Mouse (Mus musculus) kidney, postnatal 0 days (tissue): ENCODE data around the gene Gpbar1. TPM values are rescaled to one million over a fixed set of nuclear protein-coding genes. Genes with fewer than 3 reads are reported as not detected.

ENCODE experiments used
- ATAC-seq: fragments of 200-750 bp; cut with Nextera tagmentation; replicated peaks from 2 replicates; pipeline ENCODE4 v1.8.0; 2017; ENCODE audit warnings: low read depth, moderate number of reproducible peaks, moderate TSS enrichment, moderate library complexity; ENCODE audit not compliant: low FRiP score
- DNase-seq: peaks from one replicate; pipeline ENCODE4 v3.0.0-alpha.2; 2016; ENCODE audit warnings: low spot score
- H3K27ac ChIP-seq: fragments of 300-500 bp; sonication (generic); 2 replicates; pipeline ENCODE4 v1.5.1; 2014; ENCODE audit warnings: mild to moderate bottlenecking
- H3K27me3 ChIP-seq: fragments of 300-500 bp; sonication (generic); 2 replicates; pipeline ENCODE4 v1.6.1; 2014; ENCODE audit warnings: low read length, mixed read lengths; ENCODE audit not compliant: insufficient read depth
- H3K36me3 ChIP-seq: fragments of 300-500 bp; sonication (generic); 2 replicates; pipeline ENCODE4 v1.6.1; 2014; ENCODE audit warnings: low read length, mixed read lengths; ENCODE audit not compliant: insufficient read depth
- H3K4me1 ChIP-seq: fragments of 300-500 bp; sonication (generic); replicated peaks from 2 replicates; pipeline ENCODE4 v1.6.1; 2014; ENCODE audit warnings: antibody characterized with exemption, low read length, mixed read lengths; ENCODE audit not compliant: insufficient read depth
- H3K4me2 ChIP-seq: fragments of 300-500 bp; sonication (generic); 2 replicates; pipeline ENCODE4 v1.6.1; 2014; ENCODE audit warnings: mild to moderate bottlenecking, low read length, moderate library complexity, mixed read lengths
- H3K4me3 ChIP-seq: fragments of 300-500 bp; sonication (generic); replicated peaks from 2 replicates; pipeline ENCODE4 v1.5.1; 2014; ENCODE audit warnings: low read depth, low read length
- H3K9ac ChIP-seq: fragments of 300-500 bp; sonication (generic); 2 replicates; pipeline ENCODE4 v1.6.1; 2014; ENCODE audit warnings: low read depth, low read length
- H3K9me3 ChIP-seq: fragments of 300-500 bp; sonication (generic); replicated peaks from 2 replicates; pipeline ENCODE4 v1.6.1; 2016; ENCODE audit warnings: low read length, inconsistent platforms, mixed read lengths
- CTCF ChIP-seq: IDR thresholded peaks from 2 replicates; pipeline ENCODE4 v1.5.1; 2016; ENCODE audit warnings: antibody characterized with exemption, low read depth, mild to moderate bottlenecking, moderate library complexity
- WGBS: fragments of 180-500 bp; shearing (Covaris S2); extraction: QIAGEN DNeasy Blood & Tissue Kit; methylation state at CpG from one replicate; pipeline ENCODE4 v1.1.7; 2014; 5-methylcytosine and 5-hydroxymethylcytosine counted together
- polyA plus RNA-seq: library from polyadenylated mRNA; unstranded; fragments of >200 nt; fragmentation: Nextera tagmentation; extraction: Ambion mirVana; gene quantifications from 2 replicates; pipeline ENCODE4 v1.2.1, GENCODE M21; 2015

Gene Gpbar1
- polyA plus RNA-seq, 1 experiment from 2014 or later, result 1.0 TPM

DNA sequence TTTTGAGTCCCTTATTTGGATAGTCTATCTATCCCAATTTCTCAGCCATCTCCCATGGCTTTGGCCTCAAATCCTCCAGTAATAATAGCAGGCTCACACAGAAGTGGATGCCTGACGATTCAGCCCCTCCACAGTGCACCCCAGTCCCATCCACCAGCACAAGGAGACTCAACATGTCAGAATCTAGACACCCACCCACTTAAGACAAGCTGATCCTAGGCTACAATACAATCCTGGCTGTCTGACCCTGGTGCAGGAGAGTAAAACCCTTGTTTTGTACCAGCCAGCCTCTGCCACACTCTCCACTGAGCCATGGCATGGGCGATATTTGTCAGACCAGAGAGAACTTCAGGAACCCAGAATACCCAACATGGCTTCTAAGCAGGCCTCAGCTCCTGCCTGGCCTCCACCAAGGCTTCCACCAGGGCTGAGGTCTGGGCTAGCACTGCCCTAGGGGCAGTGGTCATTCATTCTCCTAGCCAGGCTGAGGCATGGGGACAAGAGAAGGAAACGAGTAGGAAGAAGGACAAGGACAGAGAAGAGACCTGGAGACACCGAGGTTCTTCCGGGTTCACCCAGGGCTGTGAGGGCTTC is 19.9 kb downstream of the Gpbar1 start:
- TF ChIP-seq CTCF, result no peak
- no peak overlapping the region for H3K9ac ChIP-seq
- H3K4me1 ChIP-seq, result peaks cover 57% of the 10 kb centered on the region
- no peaks in the 10 kb centered on the region for H3K27me3 ChIP-seq
- H3K4me2 ChIP-seq, result no peak overlapping the region
- no peaks in the 10 kb centered on the region for H3K36me3 ChIP-seq
- H3K4me3 ChIP-seq, result no peak overlapping the region
- H3K27ac ChIP-seq, result peak overlapping the region; percentile 92
- no peak for ATAC-seq
- H3K9me3 ChIP-seq, result no peaks in the 10 kb centered on the region
- 82% methylated on average over 5 of the region's 5 CpGs for WGBS
- no peak for DNase-seq

DNA sequence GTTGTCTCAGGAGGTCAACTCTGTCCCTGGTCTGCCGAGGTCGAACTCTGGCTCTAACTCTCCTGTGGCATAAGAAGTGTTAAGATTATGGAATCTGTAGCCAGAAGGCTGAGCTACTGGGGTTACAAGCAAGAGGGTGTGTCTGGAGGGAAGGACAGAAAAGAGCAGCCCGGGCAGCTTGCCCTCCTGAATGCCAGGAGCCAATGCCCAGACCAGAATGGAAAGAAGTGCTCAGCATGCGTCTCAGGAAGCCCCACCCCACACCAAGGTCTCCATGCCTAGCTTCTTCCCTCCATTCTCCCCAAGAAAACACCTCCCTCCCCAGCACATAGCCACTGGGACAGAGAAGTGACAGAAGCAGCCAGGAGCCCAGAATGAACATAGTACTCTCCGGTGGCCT is 20.6 kb downstream of the Gpbar1 start:
- ATAC-seq, result no peak
- no peak overlapping the region for H3K4me3 ChIP-seq
- no peaks in the 10 kb centered on the region for H3K36me3 ChIP-seq
- H3K27ac ChIP-seq, result 0 out of 2 replicates have a peak overlapping the region, but pooled peaks have one; percentile 13
- no peaks in the 10 kb centered on the region for H3K27me3 ChIP-seq
- WGBS, result 53% methylated on average over 5 of the region's 5 CpGs
- no peak for TF ChIP-seq CTCF
- no peak overlapping the region for H3K4me2 ChIP-seq
- H3K4me1 ChIP-seq, result peaks cover 61% of the 10 kb centered on the region
- H3K9ac ChIP-seq, result no peak overlapping the region
- H3K9me3 ChIP-seq, result no peaks in the 10 kb centered on the region
- no peak for DNase-seq

DNA sequence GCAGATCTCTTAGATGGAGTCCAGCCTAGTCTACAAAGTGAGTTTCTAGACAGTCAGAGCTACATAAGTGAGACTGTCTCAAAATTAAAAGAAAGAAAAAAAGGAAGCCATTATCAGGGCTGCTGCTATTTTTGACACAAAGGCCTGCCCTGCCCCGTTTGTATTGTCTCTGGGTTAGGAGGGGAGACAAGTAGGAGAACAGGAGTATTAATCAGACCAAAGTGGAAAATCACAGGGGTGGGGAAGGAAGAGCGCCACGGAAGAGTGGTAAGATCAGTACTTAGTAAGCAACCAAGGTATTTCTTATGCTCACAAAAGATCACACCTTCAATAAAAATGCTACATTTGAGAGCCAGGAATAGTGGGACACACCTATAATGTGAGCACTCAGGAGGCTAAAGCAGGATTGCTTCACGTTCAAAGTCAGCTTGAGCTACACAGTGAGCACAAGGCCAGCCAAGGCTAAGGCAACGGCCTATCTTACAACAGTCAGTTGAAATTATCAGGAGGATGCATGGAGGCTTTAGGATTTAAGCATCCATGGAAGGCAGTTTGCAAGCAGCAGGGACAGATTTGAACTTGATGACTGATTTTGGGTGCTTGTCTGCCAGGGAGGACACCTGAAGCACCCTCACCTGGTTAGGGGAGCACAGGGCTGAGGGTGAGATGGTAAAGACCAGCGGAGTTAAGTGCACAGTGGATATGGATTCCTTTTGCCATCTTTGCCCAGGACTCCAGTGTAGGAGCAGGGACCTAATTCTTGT is 22.2 kb downstream of the Gpbar1 start:
- no peak overlapping the region for H3K9ac ChIP-seq
- H3K4me2 ChIP-seq, result no peak overlapping the region
- ATAC-seq, result no peak
- no peaks in the 10 kb centered on the region for H3K9me3 ChIP-seq
- no peaks in the 10 kb centered on the region for H3K36me3 ChIP-seq
- TF ChIP-seq CTCF, result no peak
- no peak overlapping the region for H3K27ac ChIP-seq
- H3K27me3 ChIP-seq, result no peaks in the 10 kb centered on the region
- H3K4me1 ChIP-seq, result peaks cover 52% of the 10 kb centered on the region
- no peak overlapping the region for H3K4me3 ChIP-seq
- 79% methylated on average over 6 of the region's 6 CpGs for WGBS
- no peak for DNase-seq

DNA sequence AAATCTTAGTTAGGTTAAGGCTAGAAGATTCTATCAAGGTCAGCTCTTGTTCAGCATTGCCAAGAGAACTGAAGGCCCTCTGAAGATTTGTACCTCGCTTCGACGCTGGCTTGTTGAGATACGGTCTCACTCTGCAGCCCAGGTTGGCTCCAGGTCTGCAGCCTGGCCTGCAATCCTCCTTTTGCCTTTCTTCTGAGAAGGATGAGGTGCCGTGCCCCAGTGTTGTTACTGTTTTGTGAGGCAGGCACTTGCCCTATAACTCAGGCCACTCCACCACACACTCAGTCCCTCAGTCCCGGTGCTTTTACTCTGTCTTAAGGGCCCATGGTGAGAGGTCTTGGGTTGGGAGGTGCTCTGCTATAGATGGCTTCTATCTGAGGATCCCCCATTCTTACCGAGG is 23.9 kb downstream of the Gpbar1 start:
- no peak for TF ChIP-seq CTCF
- no peaks in the 10 kb centered on the region for H3K36me3 ChIP-seq
- no peak overlapping the region for H3K27ac ChIP-seq
- H3K27me3 ChIP-seq, result no peaks in the 10 kb centered on the region
- 67% methylated on average over 7 of the region's 7 CpGs for WGBS
- no peak overlapping the region for H3K9ac ChIP-seq
- H3K4me1 ChIP-seq, result peaks cover 35% of the 10 kb centered on the region
- ATAC-seq, result no peak
- H3K4me2 ChIP-seq, result peak overlapping the region; percentile 94; the same call in 1 of the 2 replicates
- H3K4me3 ChIP-seq, result no peak overlapping the region
- DNase-seq, result no peak
- no peaks in the 10 kb centered on the region for H3K9me3 ChIP-seq

DNA sequence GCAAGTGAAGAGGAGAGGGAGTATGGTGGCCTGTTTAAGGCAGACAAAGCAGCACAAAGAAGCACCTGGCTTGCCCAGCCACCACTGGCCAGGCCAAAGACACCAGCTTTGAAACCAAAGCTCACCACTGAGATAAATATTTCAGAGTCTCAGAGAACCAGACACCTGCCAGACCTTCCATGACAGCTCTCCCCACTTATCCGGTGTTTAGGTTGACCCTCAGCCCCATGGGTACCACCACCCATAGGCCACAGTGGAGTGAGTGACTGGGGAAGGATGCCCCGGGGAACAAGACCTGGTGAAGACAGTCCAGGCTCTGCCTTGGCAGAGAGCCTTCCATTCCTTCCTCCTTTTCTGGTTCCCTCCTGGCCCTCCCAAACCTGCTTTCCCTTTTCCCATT is 24.5 kb downstream of the Gpbar1 start:
- H3K9ac ChIP-seq, result no peak overlapping the region

DNA sequence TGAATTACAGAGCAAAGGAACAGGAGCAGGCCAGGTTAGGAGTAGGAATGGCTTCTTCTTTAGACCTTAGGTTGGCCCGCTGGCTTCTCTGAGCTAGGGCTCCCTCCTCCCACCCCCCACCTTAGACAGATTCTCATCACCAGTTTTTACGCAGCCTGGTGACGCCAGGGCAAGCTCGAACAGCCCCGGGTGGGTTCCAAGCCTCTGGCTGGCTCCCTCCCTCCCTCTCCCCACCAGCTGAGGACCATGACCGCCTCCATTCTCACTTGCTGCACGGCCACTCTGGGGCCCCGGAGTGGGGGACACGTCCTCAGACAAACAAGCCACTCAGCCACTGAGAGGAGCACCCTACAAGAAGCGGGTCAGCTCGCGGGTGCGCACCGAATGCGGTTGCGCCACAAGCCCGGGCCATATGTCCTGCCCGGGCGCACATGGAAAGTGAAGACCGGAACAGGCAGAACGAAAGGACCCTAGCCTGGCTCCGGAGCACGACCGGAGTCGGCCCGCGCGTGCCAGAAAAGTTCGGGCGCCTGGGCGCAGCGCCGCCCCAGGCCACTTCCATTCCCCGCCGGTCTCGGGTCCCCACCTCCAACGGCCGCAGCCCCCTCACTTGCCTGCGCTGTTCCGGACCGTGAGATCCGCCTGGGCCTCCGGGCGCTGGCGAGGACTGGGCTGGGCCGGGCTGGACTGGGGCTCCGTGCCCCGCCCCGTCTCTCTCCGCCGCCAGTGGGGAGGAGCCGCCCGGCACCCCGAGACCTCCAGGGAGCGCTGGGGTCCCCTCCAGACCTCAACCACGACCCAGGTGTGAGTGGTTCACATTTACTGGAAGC is 25.4 kb downstream of the Gpbar1 start:
- WGBS, result 0% methylated on average over 56 of the region's 56 CpGs
- peaks cover 25% of the 10 kb centered on the region for H3K4me1 ChIP-seq
- peak overlapping the region; percentile 88 for H3K9ac ChIP-seq
- H3K36me3 ChIP-seq, result no peaks in the 10 kb centered on the region
- DNase-seq (peak; percentile 86), ATAC-seq (peak; percentile 87)
- H3K4me2 ChIP-seq, result peak overlapping the region; percentile 94
- H3K27me3 ChIP-seq, result no peaks in the 10 kb centered on the region
- H3K9me3 ChIP-seq, result no peaks in the 10 kb centered on the region
- peak overlapping the region; percentile 92 for H3K27ac ChIP-seq
- H3K4me3 ChIP-seq, result peak overlapping the region; percentile 68
- peak; percentile 30; the same call in 1 of the 2 replicates for TF ChIP-seq CTCF

More for the DNA sequence above, 24.5 kb downstream of the Gpbar1 start:
- H3K4me2 ChIP-seq, result peak overlapping the region; percentile 94
- no peak for DNase-seq
- peak overlapping the region; percentile 20; the same call in 1 of the 2 replicates for H3K27ac ChIP-seq
- H3K27me3 ChIP-seq, result no peaks in the 10 kb centered on the region
- H3K9me3 ChIP-seq, result no peaks in the 10 kb centered on the region
- WGBS, result 56% methylated on average over 2 of the region's 2 CpGs
- peaks cover 29% of the 10 kb centered on the region for H3K4me1 ChIP-seq
- TF ChIP-seq CTCF, result no peak
- no peaks in the 10 kb centered on the region for H3K36me3 ChIP-seq
- no peak for ATAC-seq
- H3K4me3 ChIP-seq, result peak overlapping the region; percentile 68; the same call in 1 of the 2 replicates
